Mouse (Mus musculus) kidney, adult 9 months (tissue): ENCODE measurements at regions not wholly inside any gene's neighbourhood (a gene's known extent, or its start where the extent isn't known, plus 50 kb on each side); places are given as distances from the start of the nearest gene placed in this dataset.

Source experiments
- DNase-seq: peaks from one replicate; pipeline ENCODE4 v3.0.0; 2022

- DNase-seq: no peak
Observed at GRCm38 (mm10) chr13:98438206-98438605, 53.6 kb downstream of the Gm10320 start.

- no peak for DNase-seq
Observed at GRCm38 (mm10) chr13:98436961-98437360, 54.8 kb downstream of the Gm10320 start.

GRCm38 (mm10) chr13:98435245-98435975 lies 56.4 kb downstream of the Gm10320 start:
- no peak for DNase-seq

GRCm38 (mm10) chr13:98429851-98430250 lies 62.0 kb downstream of the Gm10320 start:
- no peak for DNase-seq

- peak; percentile 24 for DNase-seq
Observed at GRCm38 (mm10) chr13:98427660-98428059, 64.1 kb downstream of the Gm10320 start.

- DNase-seq: no peak
Observed at GRCm38 (mm10) chr13:98425026-98425425, 66.8 kb downstream of the Gm10320 start.

GRCm38 (mm10) chr13:98424000-98424399 lies 67.8 kb downstream of the Gm10320 start:
- peak; percentile 33 for DNase-seq

- no peak for DNase-seq
Observed at GRCm38 (mm10) chr13:98420419-98421043, 66.5 kb downstream of the Foxd1 start.

GRCm38 (mm10) chr13:98417736-98418135 lies 63.7 kb downstream of the Foxd1 start:
- peak; percentile 50 for DNase-seq

- no peak for DNase-seq
Observed at GRCm38 (mm10) chr13:98416457-98416856, 62.4 kb downstream of the Foxd1 start.

- peak; percentile 70 for DNase-seq
Observed at GRCm38 (mm10) chr13:98414851-98415250, 60.8 kb downstream of the Foxd1 start.

- no peak for DNase-seq
Observed at GRCm38 (mm10) chr13:98413233-98413632, 59.2 kb downstream of the Foxd1 start.
